Mouse (Mus musculus): ENCODE results near the gene Shb.
"Not testable (repeated sequence)": the region's sequence is repeated elsewhere in the genome, so short reads cannot be mapped to it uniquely, and the experiment has no call there.

Gene Shb

GRCm38 (mm10) chr4:45382133-45382532 lies 150.1 kb downstream of the Shb start:
- DNase-seq = not testable (repeated sequence)

DNA sequence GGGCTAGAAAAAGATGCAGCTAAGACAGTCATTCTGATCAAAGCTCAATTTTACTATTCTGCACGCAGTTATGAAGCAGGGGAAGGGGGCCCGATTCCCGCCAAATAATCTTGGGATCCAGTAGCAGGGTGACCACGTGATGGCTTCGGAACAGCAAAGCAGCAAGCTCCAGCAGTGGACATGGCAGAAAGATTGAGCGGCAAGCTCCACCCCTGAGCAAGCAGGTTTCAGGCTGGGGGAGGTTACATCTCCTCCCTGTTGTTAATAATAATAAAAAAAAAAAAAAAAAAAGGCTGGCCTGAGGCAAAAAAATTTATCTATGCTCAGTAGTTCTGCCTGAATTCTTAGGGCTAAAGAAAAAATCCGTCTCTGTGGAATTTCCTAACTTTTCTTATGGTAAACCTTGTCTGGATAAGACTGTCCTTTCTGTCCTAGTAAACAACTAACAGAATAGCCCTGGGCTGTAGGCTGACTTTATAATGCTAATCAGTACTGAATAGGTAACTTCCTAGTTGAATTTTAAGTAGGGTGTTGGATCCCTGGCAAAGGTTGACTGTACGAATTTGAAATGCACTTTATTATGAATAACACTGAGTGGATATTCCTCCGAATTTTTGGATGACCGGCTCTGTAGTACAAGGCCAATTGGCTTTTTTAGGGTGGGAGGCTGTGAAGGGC lies 151.2 kb downstream of the Shb start:
- DNase-seq = not testable (repeated sequence)

GRCm38 (mm10) chr4:45376573-45376972 lies 155.7 kb downstream of the Shb start:
- DNase-seq = no peak

DNA sequence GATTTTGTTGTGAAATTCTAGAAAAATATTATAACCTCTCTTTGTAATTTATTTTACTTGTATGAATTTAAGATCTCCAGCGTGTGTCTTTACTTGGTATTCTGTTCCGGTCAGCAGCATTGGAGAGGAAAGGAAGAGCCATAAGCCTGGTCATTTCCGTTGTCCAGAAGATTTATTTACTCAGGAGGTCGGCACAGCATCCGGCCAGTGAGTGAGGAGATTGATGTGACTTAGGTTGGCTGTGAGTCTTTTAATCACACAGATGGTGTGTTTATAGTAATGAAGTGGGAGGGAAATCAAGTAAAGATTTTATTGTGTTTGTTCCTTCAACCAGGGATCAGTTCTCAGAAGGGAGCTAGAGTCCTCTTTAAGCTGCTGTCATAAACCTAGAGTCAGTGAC lies 157.4 kb downstream of the Shb start:
- DNase-seq = no peak
